Mouse (Mus musculus): ENCODE measurements around the gene Otoa. TPM values are rescaled to one million over a fixed set of nuclear protein-coding genes. Genes with fewer than 3 reads are reported as not detected.

Gene Otoa
- polyA plus RNA-seq (2014; fragmentation: Illumina TruSeq; extraction: RNeasy Lipid Tissue Mini Kit (QIAGEN cat#74804); ENCODE audit: low read depth, low replicate concordance) = 0.17 TPM

GRCm38 (mm10) chr7:121081350-121081749, at the start of gene Otoa:
Otoa (plus strand) TSS chr7:121081650.

DNA sequence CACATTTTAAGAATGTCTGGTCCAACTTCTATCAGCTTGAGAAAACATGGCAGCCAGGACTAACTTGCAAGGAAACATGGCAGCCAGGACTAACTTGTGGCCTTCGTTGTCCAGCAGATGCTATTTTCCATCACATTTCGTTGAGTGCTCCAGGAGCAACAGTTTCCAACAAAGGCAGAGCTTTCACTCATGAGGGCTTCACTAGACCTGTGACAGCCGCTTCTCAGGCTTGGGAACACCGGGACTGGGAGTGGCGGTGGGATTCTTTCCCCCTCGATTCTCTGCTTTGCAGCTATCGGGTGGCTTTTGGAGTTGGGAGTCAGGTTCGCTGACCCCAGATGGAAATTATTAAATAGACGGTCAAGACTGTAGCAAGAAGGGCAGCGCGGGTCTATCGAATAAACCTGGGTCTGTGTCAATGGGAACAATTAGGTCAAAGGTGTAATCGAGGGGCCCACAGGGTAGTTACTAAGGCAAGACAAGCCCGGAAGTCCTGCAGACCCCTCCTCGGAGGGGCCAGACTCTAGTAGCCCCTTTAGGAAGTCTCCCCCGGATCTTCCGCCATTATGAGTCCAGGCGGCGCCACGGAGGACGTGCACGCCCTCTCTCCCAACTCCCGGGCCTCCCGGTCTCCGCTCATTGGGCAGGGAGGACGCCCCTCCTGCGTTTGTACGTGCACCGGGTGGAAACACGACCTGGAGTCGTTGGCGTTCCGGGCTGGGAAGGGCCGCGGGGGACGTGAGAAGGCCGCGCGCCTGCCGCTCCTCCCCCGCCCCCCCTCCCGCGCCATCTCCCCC, 47.4 kb upstream of the Otoa start, which contains the start of gene Mettl9:
Gene Mettl9 (plus strand): TSS at position 590 of the 797 bp plus-strand sequence.

DNA sequence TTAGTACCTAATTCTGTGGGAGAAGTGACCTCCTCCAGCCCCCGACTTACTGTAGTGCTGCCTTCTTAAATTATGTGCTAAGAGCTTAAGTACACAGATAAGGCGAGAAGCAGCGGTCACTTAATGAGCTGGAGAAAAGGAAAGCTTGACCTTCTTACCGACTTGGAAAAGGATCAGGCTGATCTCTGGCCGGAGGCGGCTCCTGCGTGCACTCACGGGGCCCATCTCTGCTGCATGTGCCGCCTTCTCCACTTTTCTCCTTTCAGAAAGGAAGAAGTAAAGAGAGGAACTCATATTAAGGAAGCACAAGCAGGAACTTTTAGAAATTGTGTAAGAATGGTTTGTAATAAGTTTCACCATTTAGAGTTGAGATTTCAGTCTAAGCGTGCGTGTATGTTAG, 7.2 kb upstream of the Otoa start, which contains the start of gene Igsf6:
Gene Igsf6 (minus strand): TSS at position 292 of the 400 bp plus-strand sequence.

Other genes starting within 250 kb of the Otoa start
- 5.6 TPM for gene Eef2k, start 238.8 kb upstream of the Otoa start, polyA plus RNA-seq (2014; fragmentation: Illumina TruSeq; extraction: RNeasy Lipid Tissue Mini Kit (QIAGEN cat#74804); ENCODE audit: low read depth, low replicate concordance)
- gene Polr3e, start 163.9 kb upstream of the Otoa start, polyA plus RNA-seq (2014; fragmentation: Illumina TruSeq; extraction: RNeasy Lipid Tissue Mini Kit (QIAGEN cat#74804); ENCODE audit: low read depth, low replicate concordance) = 10.3 TPM
- gene Cdr2, start 99.3 kb upstream of the Otoa start, polyA plus RNA-seq (2014; fragmentation: Illumina TruSeq; extraction: RNeasy Lipid Tissue Mini Kit (QIAGEN cat#74804); ENCODE audit: low read depth, low replicate concordance) = 5.7 TPM
- gene Mfsd13b, start 99.1 kb upstream of the Otoa start, polyA plus RNA-seq (2014; fragmentation: Illumina TruSeq; extraction: RNeasy Lipid Tissue Mini Kit (QIAGEN cat#74804); ENCODE audit: low read depth, low replicate concordance) = not detected
- 481 TPM for gene Mettl9, start 47.2 kb upstream of the Otoa start, polyA plus RNA-seq (2014; fragmentation: Illumina TruSeq; extraction: RNeasy Lipid Tissue Mini Kit (QIAGEN cat#74804); ENCODE audit: low read depth, low replicate concordance)
- 6.4 TPM for gene Igsf6, start 7.1 kb upstream of the Otoa start, polyA plus RNA-seq (2014; fragmentation: Illumina TruSeq; extraction: RNeasy Lipid Tissue Mini Kit (QIAGEN cat#74804); ENCODE audit: low read depth, low replicate concordance)